Mouse (Mus musculus) layer of hippocampus, postnatal 10 days (tissue): ENCODE results near the gene Ky. TPM values are rescaled to one million over a fixed set of nuclear protein-coding genes. Genes with fewer than 3 reads are reported as not detected.

Experiments
- DNase-seq, 2 experiments: peaks; one replicate each; pipeline ENCODE4 v3.0.0; 2021; ENCODE audit warnings: low spot score in 2 of 2
- total RNA-seq, 2 experiments: library from RNA; stranded (reverse); gene quantifications; 2 replicates each; pipeline ENCODE4 v1.2.3; 2021

Ky gene
- total RNA-seq, 2 experiments from 2014 or later = 4.8 to 4.9 TPM

- DNase-seq = no peak
These were observed 41.4 kb downstream of the Ky start for GRCm38 (mm10) chr9:102547028-102547354.

DNA sequence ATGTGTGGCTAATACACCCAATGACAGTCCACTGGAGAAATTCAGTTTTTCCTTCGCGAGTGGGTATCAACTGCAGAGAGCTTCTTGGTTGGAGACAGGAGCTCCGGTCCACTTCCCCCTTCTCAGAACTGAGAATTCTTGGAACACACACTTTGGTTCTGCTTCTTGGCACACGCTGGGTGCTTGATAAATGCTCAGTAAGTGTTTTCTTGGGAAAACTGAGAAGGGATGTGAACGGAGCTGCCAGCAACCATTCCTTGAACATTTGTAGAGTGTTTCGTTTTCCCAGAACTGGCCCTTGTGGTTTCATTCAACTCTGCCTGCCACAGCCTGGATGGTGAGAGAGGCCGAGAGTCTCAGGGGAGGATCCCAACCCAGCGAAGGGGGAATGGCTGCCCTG lies 43.7 kb downstream of the Ky start:
- no peak for DNase-seq

DNA sequence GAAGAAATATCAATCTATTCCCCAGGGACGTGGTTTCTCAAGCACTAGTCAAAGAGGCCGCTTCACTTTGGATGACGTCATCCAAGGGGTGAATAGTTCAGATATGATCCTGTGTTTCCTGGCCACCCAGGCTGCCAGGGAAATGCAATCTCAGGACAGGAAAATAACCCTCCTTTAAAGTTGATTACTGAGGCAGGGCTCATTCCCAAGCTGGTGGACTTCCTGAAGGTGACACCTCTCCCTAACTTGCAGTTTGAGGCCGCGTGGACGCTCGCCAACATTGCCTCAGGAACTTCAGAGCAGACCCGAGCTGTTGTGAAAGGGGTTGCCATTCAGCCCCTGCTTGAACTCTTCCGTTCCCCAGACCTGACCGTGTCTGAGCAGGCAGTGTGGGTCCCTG lies 46.2 kb downstream of the Ky start:
- no peak for DNase-seq

DNA sequence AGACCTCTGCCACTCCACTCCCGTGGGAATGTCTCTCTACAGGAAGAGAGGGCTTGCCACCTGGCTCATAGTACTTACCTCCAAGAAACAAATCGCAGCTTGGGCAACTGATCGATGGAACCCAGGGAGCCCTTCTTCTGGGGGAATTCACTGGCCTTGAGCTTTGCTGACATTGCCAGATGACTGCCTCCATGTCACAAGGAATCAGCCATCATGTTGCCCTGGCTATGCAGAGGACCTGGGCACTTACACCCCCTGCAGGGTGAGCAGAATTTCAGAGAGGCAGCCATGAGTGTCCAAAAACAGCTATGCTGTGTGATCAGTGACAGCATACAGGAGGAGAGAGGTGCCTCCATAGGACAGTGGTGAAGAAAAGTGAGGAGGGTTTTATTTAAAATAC lies 48.2 kb downstream of the Ky start:
- DNase-seq = no peak

- DNase-seq = no peak
These were observed 52.9 kb downstream of the Ky start for GRCm38 (mm10) chr9:102558463-102558862.

DNA sequence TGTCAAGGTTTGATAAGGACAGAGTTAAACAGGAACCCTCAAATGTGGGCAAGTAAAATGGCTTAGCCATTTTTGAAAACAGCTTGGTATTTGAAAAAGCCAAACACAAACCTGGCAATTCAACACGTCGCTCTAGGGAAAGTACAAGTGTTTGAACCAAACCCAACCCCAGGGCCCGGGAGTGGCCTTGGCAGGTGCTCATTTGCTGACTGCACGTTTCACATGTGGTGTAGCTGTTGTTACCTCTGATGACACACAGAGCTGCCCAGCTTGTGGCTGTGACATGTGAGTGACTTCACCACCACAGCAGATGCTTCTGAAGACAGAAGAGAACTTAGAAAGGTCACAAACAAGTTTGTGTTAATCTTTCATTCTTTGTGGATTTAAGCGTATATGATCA lies 67.3 kb downstream of the Ky start:
- peak in 1 of 2 experiments; percentile 9 for DNase-seq

DNA sequence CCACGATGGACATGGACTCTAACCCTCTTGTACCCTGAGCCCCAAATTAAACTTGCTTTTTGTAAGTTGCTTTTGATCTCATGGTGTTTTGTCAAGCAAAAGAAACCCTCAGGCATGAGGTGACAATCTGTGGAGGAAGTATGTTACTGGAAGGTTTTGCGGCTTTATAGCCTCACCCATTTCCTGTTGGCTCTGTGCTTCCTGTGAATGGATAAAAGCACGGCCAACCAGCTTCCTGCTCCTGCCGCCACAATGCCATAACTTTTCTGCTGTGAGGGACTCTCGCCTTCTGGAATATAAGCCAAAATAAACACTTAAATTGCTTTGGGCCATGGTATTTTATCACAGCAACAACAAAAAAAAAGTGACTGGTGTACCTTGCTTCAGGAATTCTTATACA lies 71.9 kb downstream of the Ky start:
- DNase-seq = no peak

GRCm38 (mm10) chr9:102581921-102582469 lies 76.4 kb downstream of the Ky start:
- DNase-seq = no peak

DNA sequence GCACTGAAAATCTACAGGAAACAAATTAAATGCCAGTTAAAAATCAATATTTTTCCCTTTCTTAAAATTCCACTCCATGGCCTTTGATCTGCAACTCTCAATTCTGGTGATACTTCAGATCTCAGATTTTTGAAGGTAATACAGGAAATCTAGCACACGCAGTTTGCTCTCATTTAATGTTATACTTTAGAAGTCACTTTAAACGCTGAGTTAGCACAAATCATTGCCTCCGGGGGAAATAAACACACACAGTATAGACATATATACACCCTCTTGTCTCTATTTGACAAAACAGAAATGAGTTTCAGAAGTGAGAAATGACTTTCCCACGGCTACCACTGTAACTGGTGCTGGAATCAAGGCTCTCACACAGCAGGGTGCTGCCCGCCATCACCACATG lies 81.8 kb downstream of the Ky start:
- no peak for DNase-seq

- no peak for DNase-seq
These were observed 89.3 kb downstream of the Ky start for GRCm38 (mm10) chr9:102594667-102595393.

Other genes with a start within 250 kb of the Ky start
- 10 to 100 TPM; 31.6 to 35.8 TPM for gene Ephb1, start 151.1 kb upstream of the Ky start, total RNA-seq
- gene Anapc13, start 120.5 kb downstream of the Ky start, total RNA-seq = 100 to 1,000 TPM in 1 of 2 experiments, 10 to 100 TPM in 1; 87.9 to 107 TPM
- 10 to 100 TPM; 28.5 to 30.2 TPM for gene Cep63, start 120.8 kb downstream of the Ky start, total RNA-seq
- 10 to 100 TPM; 18.3 to 20.7 TPM for gene Amotl2, start 210.9 kb downstream of the Ky start, total RNA-seq